Mouse (Mus musculus) liver, embryonic 14.5 days (tissue): ENCODE data around the gene Lbhd1.

Source experiments
- CTCF ChIP-seq: IDR thresholded peaks from 2 replicates; pipeline ENCODE4 v1.5.1; 2016; ENCODE audit warnings: antibody characterized with exemption, low read depth, control low read depth
- EP300 ChIP-seq: IDR thresholded peaks from 2 replicates; pipeline ENCODE4 v1.6.1; 2016; ENCODE audit warnings: antibody characterized with exemption, low read depth

GRCm38 (mm10) chr19:8920836-8921291, 37.3 kb downstream of the Lbhd1 start:
- no peak for TF ChIP-seq CTCF
- no peak for TF ChIP-seq EP300
